Mouse (Mus musculus) retina, postnatal 1 day (tissue): ENCODE data around the gene Ddx27.

Experiments used
- DNase-seq: peaks from one replicate; pipeline ENCODE4 v3.0.0-alpha.2; 2012

The Ddx27 gene

DNA sequence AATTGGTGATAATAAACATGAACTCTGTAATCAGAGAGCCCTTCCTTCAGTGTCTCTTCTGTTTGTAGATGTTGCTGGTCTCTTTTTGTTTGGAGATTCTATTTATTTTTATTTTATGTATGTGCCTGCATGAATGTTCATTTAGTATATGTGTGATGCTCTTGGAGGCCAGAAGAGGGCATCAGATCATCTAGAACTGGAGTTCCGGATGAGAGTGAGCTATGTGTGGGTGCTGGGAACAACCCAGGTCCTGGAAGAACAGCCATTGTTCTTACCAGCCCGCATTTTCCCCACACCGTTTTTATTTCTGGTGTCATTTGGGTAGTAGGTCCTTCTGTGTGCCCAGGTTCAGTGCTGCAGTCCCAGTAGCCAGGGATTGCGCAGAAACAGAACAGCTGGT, 15.5 kb downstream of the Ddx27 start:
- DNase-seq: no peak

GRCm38 (mm10) chr2:167037710-167038109, 22.7 kb downstream of the Ddx27 start:
- no peak for DNase-seq

DNA sequence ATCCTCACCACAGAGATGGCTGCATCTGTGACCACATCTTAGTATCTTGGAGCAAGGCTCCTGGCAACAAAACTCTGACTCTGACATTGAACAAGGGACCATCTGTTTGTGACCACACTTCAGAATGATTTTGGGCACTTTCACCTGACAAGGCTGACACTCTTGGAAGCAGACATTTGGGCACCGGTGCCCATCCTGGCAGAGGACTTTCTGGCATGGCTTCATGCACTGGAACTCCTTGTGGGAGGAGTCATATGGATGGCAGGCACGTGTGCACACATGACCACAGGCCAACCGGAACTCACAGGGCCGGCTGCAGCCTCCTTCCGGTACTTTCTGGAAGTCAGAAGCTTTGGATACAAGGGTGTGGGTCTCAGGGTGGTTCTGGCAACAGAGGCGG, 23.3 kb downstream of the Ddx27 start:
- no peak for DNase-seq

DNA sequence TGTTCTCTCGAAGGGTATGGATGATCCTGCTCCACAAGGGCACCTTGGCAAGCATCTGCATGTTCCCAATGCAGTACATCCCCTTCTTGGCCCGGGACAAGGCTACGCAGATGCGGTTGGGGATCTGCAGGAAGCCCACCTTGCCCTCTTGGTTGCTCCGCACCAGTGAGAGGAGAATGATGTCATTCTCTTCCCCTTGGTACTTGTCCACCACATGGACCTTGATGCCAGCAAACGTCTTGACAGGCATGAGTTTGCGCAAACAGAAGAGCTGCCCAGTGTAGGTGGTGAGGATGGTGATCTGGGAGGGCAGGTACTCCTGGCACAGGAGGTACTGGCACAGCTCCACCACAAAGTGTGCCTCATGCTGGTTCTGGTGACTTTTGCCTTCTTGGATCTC, 23.7 kb downstream of the Ddx27 start:
- no peak for DNase-seq

GRCm38 (mm10) chr2:167039386-167039785, 24.4 kb downstream of the Ddx27 start:
- no peak for DNase-seq

- no peak for DNase-seq
These were observed 28.6 kb downstream of the Ddx27 start for GRCm38 (mm10) chr2:167043400-167044121.

GRCm38 (mm10) chr2:167048223-167048622, 33.2 kb downstream of the Ddx27 start:
- DNase-seq: no peak

DNA sequence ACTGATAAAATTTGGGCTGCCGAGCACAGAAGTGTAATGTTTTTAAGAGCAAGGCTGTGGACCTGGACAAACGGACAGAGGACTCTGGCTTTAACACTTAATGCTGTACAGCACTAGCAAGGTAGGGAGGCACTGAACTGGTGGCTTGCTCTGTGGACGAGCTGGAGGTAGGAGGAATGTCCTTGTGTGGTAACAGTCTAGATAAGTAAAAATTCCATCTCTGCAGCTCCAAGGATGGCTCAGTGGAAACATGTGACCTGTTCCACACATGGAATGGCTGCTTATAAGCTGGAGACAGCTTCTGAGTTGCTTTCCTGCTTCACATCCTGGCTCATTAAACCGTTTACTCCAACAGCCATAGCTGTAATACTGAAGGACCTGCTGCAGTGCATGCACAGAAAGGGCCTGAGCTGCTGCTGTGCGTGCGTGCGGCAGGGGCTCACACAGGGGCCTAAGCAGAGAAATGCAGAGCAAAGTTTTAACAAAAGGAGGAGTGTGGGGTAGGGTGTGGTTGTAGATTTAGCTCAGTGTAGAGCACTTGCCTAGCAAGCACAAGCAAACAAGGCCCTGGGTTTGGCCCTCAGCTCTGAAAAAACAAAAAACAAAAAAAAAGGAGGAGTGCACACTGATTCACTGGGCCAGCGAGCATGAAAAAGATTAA, 33.8 kb downstream of the Ddx27 start:
- no peak for DNase-seq

DNA sequence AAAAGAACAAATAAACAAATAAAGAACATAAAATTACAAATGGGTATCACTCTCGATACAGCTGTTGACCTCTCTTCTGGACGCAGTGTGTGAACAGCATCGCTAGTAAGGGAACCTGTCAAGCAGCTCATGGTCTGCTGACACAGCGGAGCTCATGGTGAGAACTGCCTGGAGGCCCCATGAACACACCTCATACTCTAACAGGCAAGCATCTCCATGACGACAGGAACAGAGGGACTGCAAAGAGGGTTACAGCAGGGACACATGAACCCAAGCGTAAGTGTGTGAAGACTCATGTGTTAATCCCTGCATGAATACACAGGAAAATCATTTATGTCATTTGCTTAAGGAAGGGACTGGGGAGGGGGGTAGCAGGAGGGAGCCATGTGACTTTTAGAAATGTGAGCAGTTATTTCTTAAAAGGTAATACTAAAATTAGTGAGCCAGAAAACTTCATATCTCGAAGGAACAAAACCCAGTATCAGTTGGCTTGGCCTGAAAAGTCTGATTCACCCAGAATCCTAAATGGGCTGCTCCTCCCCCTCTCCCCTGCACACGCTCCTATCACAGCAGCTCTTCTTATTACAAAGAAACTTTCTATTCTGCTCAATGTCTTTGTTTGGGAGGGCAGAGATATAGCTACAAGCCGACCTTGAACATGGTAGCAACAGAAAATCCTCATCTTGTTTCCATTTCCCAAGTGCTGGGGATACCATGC, 38.3 kb downstream of the Ddx27 start:
- DNase-seq: peak; percentile 85

DNA sequence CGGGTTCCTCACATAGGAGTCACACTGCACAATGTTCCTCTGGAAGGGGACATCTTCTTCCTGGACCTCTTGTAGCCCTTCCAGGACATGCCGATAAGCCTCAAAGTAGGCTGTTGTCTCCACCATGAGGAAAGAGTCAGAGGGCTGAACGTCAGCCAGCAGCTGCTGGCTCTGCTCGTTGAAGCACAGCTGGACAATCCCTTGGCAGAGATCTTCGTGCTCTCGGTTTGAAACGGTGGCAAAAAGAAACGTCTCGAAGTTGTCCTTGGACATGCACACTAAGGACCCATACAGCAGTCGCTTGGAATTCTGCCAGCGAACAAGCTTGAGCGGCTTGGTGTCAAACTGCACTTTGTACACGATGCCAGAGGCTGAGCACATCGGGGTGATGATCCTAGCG, 40.4 kb downstream of the Ddx27 start:
- DNase-seq: no peak

- no peak for DNase-seq
These were observed 41.4 kb downstream of the Ddx27 start for GRCm38 (mm10) chr2:167056210-167056941.

- DNase-seq: no peak
These were observed 41.9 kb downstream of the Ddx27 start for GRCm38 (mm10) chr2:167056942-167057323.

DNA sequence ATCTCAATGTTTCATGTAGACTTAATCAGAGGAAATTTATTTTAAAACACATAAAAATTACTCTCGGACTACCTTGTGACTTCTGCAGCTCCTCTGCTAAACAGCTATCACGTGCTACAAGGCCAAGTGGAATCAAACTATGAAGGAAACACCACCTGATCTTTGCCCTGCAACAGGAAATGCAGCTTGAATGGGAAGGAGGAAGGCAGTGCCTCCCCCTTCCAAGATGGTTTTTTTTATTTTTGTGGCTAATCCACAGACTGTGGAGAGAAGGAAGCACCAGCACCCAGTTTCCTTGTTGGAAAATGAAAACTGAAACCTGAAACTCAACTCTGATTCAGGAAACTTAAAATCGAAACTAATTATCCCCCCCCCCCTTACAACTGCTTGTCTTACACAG, 43.2 kb downstream of the Ddx27 start:
- no peak for DNase-seq

DNA sequence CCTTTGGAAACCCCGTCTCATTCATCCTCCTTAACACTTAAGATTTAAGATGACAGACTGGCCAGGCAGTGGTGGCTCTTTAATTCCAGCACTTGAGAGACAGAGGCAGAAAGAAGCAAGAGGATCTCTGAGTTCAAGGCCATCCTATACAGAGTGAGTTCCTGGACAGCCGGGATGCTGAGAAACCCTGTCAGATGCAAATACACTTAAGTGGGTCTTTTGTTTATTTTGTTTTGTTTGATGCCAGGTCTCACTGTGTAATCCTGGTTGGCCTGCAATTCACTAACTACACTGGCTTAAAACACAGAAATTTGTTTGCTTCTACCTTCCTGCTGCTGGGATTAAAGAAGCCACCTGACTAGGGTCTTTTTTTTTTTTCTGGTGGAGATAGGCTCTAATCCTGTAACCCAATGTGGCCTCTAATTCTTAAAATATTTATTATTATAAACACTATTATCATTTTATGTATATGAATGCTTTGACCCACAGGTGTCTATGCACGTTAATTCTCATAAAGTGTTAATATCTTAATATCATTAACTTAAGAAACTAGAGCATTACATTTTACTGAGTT, 43.9 kb downstream of the Ddx27 start:
- DNase-seq: no peak

DNA sequence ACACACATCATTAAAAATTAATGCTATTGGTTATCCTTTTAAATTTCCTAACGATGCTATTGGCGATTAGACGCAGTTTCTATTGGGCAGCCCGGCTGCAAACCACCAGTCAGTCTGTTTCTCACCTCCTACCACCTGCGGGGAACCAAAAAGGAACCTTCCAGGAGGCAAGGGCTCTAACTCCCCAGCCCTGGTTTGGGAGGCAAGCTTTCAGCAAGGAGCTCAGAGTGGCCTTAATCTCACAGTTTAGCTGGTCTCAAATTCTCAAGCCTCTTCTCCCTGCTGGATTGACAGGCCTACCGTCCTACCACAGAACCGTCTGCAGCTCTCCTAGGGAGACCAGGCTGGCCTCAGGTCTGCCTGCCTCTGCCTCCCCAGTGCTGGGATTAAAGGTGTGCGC, 44.5 kb downstream of the Ddx27 start:
- DNase-seq: no peak

DNA sequence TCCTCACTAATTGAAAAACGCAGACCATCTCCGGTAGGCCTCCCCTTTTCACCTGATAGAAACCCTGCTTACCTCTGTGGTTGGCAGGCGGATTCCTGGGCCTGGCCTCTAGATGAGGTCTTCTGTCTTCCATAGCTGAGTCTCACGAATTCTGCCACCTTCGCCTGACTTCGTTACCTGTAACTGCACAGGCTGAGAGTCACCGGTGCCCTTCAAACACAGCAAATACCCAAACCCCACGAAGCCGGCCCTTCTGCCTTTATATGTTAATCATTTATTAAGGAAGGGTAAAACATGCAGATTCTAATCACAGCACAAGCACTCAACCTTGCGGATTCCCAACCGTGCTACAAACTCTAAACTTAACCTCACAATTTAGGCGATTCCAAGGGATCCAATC, 45.0 kb downstream of the Ddx27 start:
- no peak for DNase-seq

- DNase-seq: no peak
These were observed 45.4 kb downstream of the Ddx27 start for GRCm38 (mm10) chr2:167060360-167060759.

- DNase-seq: no peak
These were observed 45.8 kb downstream of the Ddx27 start for GRCm38 (mm10) chr2:167060761-167061160.

DNA sequence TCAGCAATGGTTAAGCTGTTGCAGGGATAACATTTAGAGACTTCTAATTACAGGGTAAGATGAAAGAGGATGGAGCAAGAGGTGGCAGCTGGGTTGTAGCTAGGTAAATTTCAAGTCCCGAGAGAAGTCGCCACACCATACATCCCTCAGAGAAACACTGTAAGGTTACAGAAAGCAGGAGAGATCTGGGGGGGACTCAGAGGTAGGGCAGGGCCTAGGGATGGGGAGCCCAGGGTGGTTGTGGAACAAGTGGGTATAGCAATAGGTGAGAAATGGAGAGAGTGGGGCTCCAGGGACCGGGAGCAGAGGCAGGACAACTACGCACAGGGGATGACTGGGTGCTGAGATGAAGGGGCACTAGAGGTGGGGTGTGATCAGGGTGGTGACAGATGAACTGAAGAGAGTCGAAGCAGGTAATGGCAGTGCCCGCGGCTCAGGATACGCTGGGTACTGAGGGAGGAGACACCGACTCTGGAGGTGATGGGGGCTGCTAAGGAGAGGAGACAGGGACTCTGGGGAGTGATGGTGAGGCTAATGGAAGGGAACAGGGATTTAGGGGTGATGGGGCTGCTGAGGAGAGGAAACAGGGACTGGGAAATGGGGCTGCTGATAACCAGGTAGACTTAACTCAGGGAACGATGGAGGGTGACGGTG, 46.5 kb downstream of the Ddx27 start:
- DNase-seq: no peak

DNA sequence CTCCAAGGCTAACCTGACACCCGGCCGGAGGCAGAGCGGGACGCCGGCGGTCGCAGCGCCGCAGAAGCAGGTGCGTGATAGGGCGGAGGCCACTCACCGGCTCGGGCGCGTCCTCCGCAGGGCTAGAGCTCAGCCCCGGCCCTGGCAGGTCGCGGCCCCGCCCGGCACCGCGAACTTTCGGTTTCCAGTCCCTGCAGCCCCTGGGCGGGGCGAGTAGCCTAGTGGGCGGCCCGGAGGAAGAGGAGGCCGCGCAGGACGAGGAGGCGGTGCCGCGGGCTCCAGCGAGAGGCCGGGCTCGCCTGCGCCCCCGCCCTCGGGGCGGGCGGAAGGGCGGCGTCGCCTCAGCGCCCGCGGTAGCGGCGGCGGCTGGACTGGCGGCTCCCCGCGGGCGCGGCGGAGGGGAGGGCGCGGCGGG, 47.5 kb downstream of the Ddx27 start:
- DNase-seq: peak; percentile 94

DNA sequence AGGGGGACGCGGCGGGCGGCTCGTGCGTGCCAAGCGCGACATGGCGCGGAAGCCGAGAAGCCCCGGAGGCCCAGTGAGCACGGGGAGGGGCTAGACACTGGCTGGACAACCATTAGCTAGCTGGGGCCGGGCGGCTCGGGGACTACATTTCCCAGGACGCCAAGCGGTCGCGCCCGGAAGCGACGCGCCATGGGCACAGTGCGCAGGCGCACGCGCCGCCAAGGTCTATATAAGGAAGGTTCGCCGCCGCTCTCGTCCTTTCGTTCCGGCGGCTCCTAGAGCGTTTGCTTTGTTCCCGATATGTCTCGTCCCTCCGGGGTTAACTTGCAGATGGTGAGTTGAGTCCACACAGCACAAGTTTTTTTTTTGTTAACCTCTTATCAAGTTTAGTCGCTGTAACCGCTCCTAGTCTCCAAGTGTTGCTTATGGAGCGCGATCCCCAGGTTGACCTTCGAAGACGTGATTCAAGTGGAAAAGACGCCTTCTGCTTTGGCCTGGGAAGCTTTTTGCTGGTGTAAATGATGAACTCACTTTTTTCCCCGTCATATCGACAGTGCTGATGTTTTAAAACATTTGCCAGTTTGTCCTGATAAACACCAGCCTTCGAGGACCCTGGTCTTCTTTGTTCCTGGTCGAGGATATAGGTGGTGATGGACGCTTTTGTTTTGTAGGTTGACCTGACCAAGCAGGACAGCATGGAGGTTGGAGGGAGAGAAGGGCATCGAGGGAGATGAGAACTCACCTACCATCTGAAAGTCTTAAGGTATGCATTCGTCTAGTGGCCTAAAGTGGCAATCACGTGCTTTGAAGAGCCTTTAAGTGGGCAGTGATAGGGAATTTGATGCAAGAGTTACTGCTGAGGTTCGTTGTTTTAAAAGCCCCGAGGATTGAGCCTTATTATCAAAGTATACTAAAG, 48.2 kb downstream of the Ddx27 start, which contains the start of gene Znfx1:
Gene Znfx1, minus strand, starts transcription at position 51 of the 916 bp plus-strand sequence.
- peak; percentile 97 for DNase-seq
